Mouse (Mus musculus): Measurements from ENCODE around the gene Edn1. TPM values are rescaled to one million over a fixed set of nuclear protein-coding genes. Genes with fewer than 3 reads are reported as not detected.

Gene Edn1
- 7.5 and 7.8 TPM in 2 replicates for polyA plus RNA-seq (2012; rRNA removed)

DNA sequence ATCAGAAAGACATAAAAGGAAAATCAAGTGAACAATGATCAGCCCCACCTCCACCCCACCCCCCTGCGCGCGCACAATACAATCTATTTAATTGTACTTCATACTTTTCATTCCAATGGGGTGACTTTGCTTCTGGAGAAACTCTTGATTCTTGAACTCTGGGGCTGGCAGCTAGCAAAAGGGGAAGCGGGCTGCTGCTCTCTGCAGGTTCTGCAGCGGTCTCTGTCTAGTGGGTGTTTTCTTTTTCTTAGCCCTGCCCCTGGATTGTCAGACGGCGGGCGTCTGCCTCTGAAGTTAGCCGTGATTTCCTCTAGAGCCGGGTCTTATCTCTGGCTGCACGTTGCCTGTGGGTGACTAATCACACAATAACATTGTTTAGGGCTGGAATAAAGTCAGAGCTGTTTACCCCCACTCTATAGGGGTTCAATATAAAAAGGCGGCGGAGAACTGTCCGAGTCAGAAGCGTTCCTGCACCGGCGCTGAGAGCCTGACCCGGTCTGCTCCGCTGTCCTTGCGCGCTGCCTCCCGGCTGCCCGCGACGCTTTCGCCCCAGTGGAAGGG, at the start of gene Edn1:
Edn1 (plus strand) TSS at position 316 of the 561 bp plus-strand sequence.

Other genes with a start within 250 kb of the Edn1 start
- 28.7 and 31.6 TPM in 2 replicates for gene Hivep1, start 249.5 kb upstream of the Edn1 start, polyA plus RNA-seq (2012; rRNA removed)